Mouse (Mus musculus) forebrain, embryonic 11.5 days (tissue): ENCODE results near the gene Arhgap27. TPM values are rescaled to one million over a fixed set of nuclear protein-coding genes. Genes with fewer than 3 reads are reported as not detected.

ENCODE experiments used
- ATAC-seq: fragments of 200-750 bp; cut with Nextera tagmentation; replicated peaks from 2 replicates; pipeline ENCODE4 v1.8.0; 2017; ENCODE audit warnings: moderate TSS enrichment; ENCODE audit not compliant: low FRiP score
- DNase-seq: peaks from one replicate; pipeline ENCODE4 v3.0.0-alpha.2; 2017; ENCODE audit warnings: low spot score
- H3K27ac ChIP-seq: fragments of 300-500 bp; sonication (generic); 2 replicates; pipeline ENCODE4 v1.5.1; 2014; ENCODE audit warnings: low read depth, low read length
- H3K27me3 ChIP-seq: fragments of 300-500 bp; sonication (generic); 2 replicates; pipeline ENCODE4 v1.6.1; 2014; ENCODE audit warnings: mild to moderate bottlenecking, low read length, mixed read lengths; ENCODE audit not compliant: control insufficient read depth, insufficient read depth
- H3K36me3 ChIP-seq: fragments of 300-500 bp; sonication (generic); 2 replicates; pipeline ENCODE4 v1.6.1; 2014; ENCODE audit warnings: mild to moderate bottlenecking, low read length, moderate library complexity, mixed read lengths; ENCODE audit not compliant: control insufficient read depth, insufficient read depth
- H3K4me1 ChIP-seq: fragments of 300-500 bp; sonication (generic); replicated peaks from 2 replicates; pipeline ENCODE4 v1.6.1; 2014; ENCODE audit warnings: low read length, mixed read lengths; ENCODE audit not compliant: control insufficient read depth, insufficient read depth
- H3K4me2 ChIP-seq: fragments of 300-500 bp; sonication (generic); 2 replicates; pipeline ENCODE4 v1.6.1; 2014; ENCODE audit warnings: low read depth, mild to moderate bottlenecking, low read length, moderate library complexity, mixed read lengths; ENCODE audit not compliant: severe bottlenecking
- H3K4me3 ChIP-seq: fragments of 300-500 bp; sonication (generic); 2 replicates; pipeline ENCODE4 v1.5.1; 2014; ENCODE audit warnings: low read depth, low read length
- H3K9ac ChIP-seq: fragments of 300-500 bp; sonication (generic); 2 replicates; pipeline ENCODE4 v1.6.1; 2014; ENCODE audit warnings: low read length
- H3K9me3 ChIP-seq: fragments of 300-500 bp; sonication (generic); 2 replicates; pipeline ENCODE4 v1.6.1; 2016; ENCODE audit warnings: low read length, mixed read lengths; ENCODE audit not compliant: control insufficient read depth
- WGBS: fragments of 180-500 bp; shearing (Covaris S2); extraction: QIAGEN DNeasy Blood & Tissue Kit; methylation state at CpG from one replicate; pipeline ENCODE4 v1.1.7; 2014; 5-methylcytosine and 5-hydroxymethylcytosine counted together
- polyA plus RNA-seq: library from polyadenylated mRNA; unstranded; fragments of >200 nt; fragmentation: Nextera tagmentation; extraction: Ambion mirVana; gene quantifications from 2 replicates; pipeline ENCODE4 v1.2.1, GENCODE M21; 2014

Gene Arhgap27
- polyA plus RNA-seq, 1 experiment from 2014 or later, result 3.2 TPM

- DNase-seq, result no peak
- no peaks in the 10 kb centered on the region for H3K36me3 ChIP-seq
- WGBS, result 86% methylated on average over 7 of the region's 7 CpGs
- no peak overlapping the region for H3K4me2 ChIP-seq
- no peak overlapping the region for H3K9ac ChIP-seq
- no peaks in the 10 kb centered on the region for H3K27me3 ChIP-seq
- no peak overlapping the region for H3K4me3 ChIP-seq
- H3K4me1 ChIP-seq, result no peaks in the 10 kb centered on the region
- H3K9me3 ChIP-seq, result no peaks in the 10 kb centered on the region; the same call in 1 of the 2 replicates
- H3K27ac ChIP-seq, result no peak overlapping the region
- ATAC-seq, result no peak
Measured at GRCm38 (mm10) chr11:103346236-103346635, 17.3 kb downstream of the Arhgap27 start.

DNA sequence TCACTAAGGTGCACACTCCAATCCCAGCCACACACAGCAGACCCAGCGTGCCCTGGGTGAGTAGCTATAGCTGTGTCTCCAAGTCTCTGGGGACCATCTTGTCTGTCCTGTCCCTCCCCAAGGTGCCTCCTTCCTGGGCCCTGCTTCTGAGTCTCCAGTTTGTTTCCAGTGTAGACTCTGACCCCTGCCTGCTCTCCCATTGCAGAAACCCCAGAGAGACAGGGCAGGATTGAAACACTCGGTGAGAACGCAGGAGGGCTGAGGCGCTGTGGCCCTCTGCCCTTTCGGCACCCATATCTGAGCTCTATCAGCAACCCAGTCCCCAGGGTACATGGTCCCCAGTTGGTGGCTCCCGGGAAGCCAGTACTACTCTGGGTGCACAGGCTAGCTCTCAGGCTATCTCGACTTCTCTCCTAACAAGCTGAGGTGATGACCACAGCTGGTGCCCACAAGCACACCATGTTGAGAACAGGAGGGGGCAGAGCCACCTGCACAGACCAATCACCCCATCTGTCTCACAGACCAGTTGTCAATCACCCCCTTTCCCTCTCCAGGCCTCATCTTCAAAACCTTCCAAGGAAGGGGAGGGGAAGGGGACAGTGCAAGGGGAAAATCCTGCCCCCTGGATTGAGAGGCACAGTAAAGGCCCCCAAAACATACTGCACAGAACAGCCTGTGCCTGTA is 17.9 kb downstream of the Arhgap27 start:
- no peaks in the 10 kb centered on the region; the same call in 1 of the 2 replicates for H3K9me3 ChIP-seq
- no peak overlapping the region for H3K9ac ChIP-seq
- no peaks in the 10 kb centered on the region for H3K27me3 ChIP-seq
- no peaks in the 10 kb centered on the region for H3K36me3 ChIP-seq
- ATAC-seq (no peak), DNase-seq (no peak)
- H3K4me1 ChIP-seq, result no peaks in the 10 kb centered on the region
- no peak overlapping the region for H3K4me2 ChIP-seq
- WGBS, result 86% methylated on average over 7 of the region's 7 CpGs
- H3K27ac ChIP-seq, result no peak overlapping the region
- H3K4me3 ChIP-seq, result no peak overlapping the region

GRCm38 (mm10) chr11:103344494-103345332 is 18.8 kb downstream of the Arhgap27 start:
- ATAC-seq (no peak), DNase-seq (no peak)
- Histone ChIP-seq H3K9me3 (no peaks in the 10 kb centered on the region; the same call in 1 of the 2 replicates), H3K4me3 (no peak overlapping the region), H3K9ac (no peak overlapping the region), H3K36me3 (no peaks in the 10 kb centered on the region), H3K4me1 (no peaks in the 10 kb centered on the region), H3K27me3 (no peaks in the 10 kb centered on the region), H3K4me2 (no peak overlapping the region), H3K27ac (no peak overlapping the region)
- 79% methylated on average over 19 of the region's 19 CpGs for WGBS

DNA sequence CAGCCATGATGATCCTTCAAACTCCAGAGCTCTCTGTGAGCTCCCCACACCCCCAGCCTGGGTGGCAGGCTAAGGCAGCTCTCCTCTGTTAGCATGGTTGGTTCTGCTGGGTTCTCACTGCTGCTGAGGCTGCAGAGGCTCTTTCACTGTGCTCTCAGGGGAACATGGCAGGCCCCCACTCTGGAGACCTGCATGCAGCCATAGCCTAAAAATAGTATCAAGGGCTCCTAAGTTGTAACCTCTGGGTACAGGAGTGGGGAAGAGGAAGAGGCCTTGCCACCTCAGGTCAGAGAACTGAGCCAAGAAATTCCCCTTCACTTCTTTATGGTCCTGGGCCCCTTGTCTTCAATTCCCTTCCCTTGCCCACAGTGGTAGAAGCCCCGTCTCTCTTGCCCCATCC is 19.6 kb downstream of the Arhgap27 start:
- Histone ChIP-seq H3K27ac (no peak overlapping the region), H3K9me3 (no peaks in the 10 kb centered on the region), H3K4me3 (no peak overlapping the region), H3K36me3 (no peaks in the 10 kb centered on the region), H3K4me2 (no peak overlapping the region), H3K9ac (no peak overlapping the region), H3K4me1 (no peaks in the 10 kb centered on the region), H3K27me3 (no peaks in the 10 kb centered on the region; the same call in 1 of the 2 replicates)
- DNase-seq (no peak), ATAC-seq (no peak)
- WGBS, result 75% methylated on average over 1 of the region's 1 CpGs

- Histone ChIP-seq H3K27me3 (no peaks in the 10 kb centered on the region; the same call in 1 of the 2 replicates), H3K4me1 (no peaks in the 10 kb centered on the region), H3K9ac (no peak overlapping the region), H3K27ac (no peak overlapping the region), H3K9me3 (no peaks in the 10 kb centered on the region), H3K4me3 (no peak overlapping the region), H3K4me2 (no peak overlapping the region), H3K36me3 (no peaks in the 10 kb centered on the region)
- WGBS, result 89% methylated on average over 6 of the region's 6 CpGs
- ATAC-seq (no peak), DNase-seq (no peak)
Measured at GRCm38 (mm10) chr11:103343063-103343462, 20.4 kb downstream of the Arhgap27 start.

DNA sequence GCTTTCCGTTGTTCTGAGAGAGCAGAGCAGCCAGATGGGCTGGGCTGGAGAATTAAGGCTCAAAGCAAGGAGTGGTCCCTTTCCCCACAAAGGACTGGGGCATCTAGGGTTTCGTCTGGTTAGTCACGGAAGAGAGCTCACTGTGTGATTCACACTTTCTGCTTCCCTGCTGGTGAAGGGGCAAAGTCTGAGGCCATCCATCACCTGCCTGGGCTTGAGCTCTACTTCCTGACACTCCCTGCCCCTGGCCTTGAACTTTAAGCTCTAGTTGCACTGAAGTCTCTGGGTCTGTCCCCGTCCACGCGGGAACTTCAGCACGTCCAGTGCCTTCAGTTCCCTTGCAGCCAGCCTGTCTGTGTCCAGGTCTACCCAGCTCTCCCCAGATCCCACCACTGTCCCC is 22.8 kb downstream of the Arhgap27 start:
- no peak for DNase-seq
- Histone ChIP-seq H3K9ac (no peak overlapping the region), H3K36me3 (no peaks in the 10 kb centered on the region), H3K9me3 (no peaks in the 10 kb centered on the region), H3K4me2 (no peak overlapping the region), H3K27ac (no peak overlapping the region), H3K4me1 (no peaks in the 10 kb centered on the region), H3K4me3 (no peak overlapping the region), H3K27me3 (no peaks in the 10 kb centered on the region; the same call in 1 of the 2 replicates)
- no peak for ATAC-seq
- 59% methylated on average over 7 of the region's 7 CpGs for WGBS

GRCm38 (mm10) chr11:103340130-103340529 is 23.4 kb downstream of the Arhgap27 start:
- Histone ChIP-seq H3K4me1 (no peaks in the 10 kb centered on the region), H3K36me3 (no peaks in the 10 kb centered on the region), H3K27ac (no peak overlapping the region), H3K4me3 (no peak overlapping the region), H3K4me2 (no peak overlapping the region), H3K9ac (no peak overlapping the region), H3K9me3 (no peaks in the 10 kb centered on the region), H3K27me3 (no peaks in the 10 kb centered on the region; the same call in 1 of the 2 replicates)
- ATAC-seq (no peak), DNase-seq (no peak)
- WGBS, result 70% methylated on average over 19 of the region's 19 CpGs

GRCm38 (mm10) chr11:103339414-103340119 is 23.9 kb downstream of the Arhgap27 start:
- ATAC-seq (no peak), DNase-seq (no peak)
- no peak overlapping the region for H3K9ac ChIP-seq
- H3K4me2 ChIP-seq, result no peak overlapping the region
- H3K4me1 ChIP-seq, result no peaks in the 10 kb centered on the region
- H3K27me3 ChIP-seq, result peaks cover 2% of the 10 kb centered on the region; the same call in 1 of the 2 replicates
- H3K36me3 ChIP-seq, result no peaks in the 10 kb centered on the region
- no peak overlapping the region for H3K27ac ChIP-seq
- H3K4me3 ChIP-seq, result no peak overlapping the region
- 45% methylated on average over 19 of the region's 19 CpGs for WGBS
- H3K9me3 ChIP-seq, result no peaks in the 10 kb centered on the region
